15 mouse cellular contexts compared by ENCODE assay signal in the genomic region with DNA sequence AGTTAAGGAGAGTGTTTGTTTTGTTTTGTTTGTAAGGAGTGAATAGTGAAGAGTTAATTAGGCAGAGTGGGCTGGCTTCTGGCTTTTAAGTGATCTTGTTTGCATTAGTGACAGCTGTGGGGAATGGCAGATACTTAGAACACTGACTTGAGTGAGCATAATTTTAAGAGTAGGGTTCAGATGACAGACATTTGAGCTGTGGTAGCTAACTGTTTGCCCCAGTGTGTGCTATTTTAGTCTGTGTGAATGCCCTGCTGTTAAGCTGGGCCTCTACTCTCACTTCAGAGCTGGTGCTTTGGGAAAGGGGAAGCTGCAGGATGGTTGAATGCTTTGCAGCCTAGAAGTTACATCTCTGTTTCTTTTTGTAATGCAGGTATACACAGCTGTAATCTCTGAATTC. TPM values are rescaled to one million over a fixed set of nuclear protein-coding genes. Genes with fewer than 3 reads are reported as not detected.
DNase-seq lines count a peak whose midpoint lies in the region; ATAC-seq lines count a peak whose summit lies in the region.
"Had no signal": no experiment of that assay in that cellular context is flagged by ENCODE, and none has a peak within 500 bp of the region (broad histone marks: within the 10 kb centered on the region; RNA-seq: fewer than 3 reads in every experiment).

No protein-coding gene starts in this region.

- no peak overlapping the region for H3K4me2 ChIP-seq in forebrain, embryonic 16.5 days (ENCODE audit: low read length)
- peak overlapping the region; percentile 24; the same call in 1 of the 2 replicates for H3K4me2 ChIP-seq in heart, embryonic 12.5 days
- no peak overlapping the region for H3K4me2 ChIP-seq in embryonic facial prominence, embryonic 13.5 days

- peaks cover 5% of the 10 kb centered on the region; the same call in 1 of the 2 replicates for H3K36me3 ChIP-seq in forebrain, embryonic 16.5 days (ENCODE audit: control insufficient read depth, insufficient read depth)
- peaks cover 87% of the 10 kb centered on the region for H3K36me3 ChIP-seq in forebrain, embryonic 10.5 days (replicated peaks)
- peaks cover 33% of the 10 kb centered on the region for H3K36me3 ChIP-seq in heart, embryonic 12.5 days
- H3K36me3 ChIP-seq in embryonic facial prominence, embryonic 13.5 days, result peaks cover 53% of the 10 kb centered on the region

- H3K4me1 ChIP-seq in forebrain, embryonic 16.5 days (replicated peaks; ENCODE audit: control insufficient read depth, insufficient read depth, low read length), result peaks cover 11% of the 10 kb centered on the region
- H3K4me1 ChIP-seq in forebrain, embryonic 10.5 days, result peaks cover 3% of the 10 kb centered on the region; the same call in 1 of the 2 replicates
- peaks cover 46% of the 10 kb centered on the region for H3K4me1 ChIP-seq in heart, embryonic 12.5 days (replicated peaks)
- H3K4me1 ChIP-seq in embryonic facial prominence, embryonic 13.5 days, result peaks cover 11% of the 10 kb centered on the region
- H3K4me1 ChIP-seq: midbrain, embryonic 10.5 days had no signal

- no peaks in the 10 kb centered on the region for H3K9me3 ChIP-seq in forebrain, embryonic 16.5 days (ENCODE audit: control insufficient read depth, low read length)
- H3K9me3 ChIP-seq in forebrain, embryonic 10.5 days, result no peaks in the 10 kb centered on the region
- no peaks in the 10 kb centered on the region for H3K9me3 ChIP-seq in heart, embryonic 12.5 days (replicated peaks)
- no peaks in the 10 kb centered on the region for H3K9me3 ChIP-seq in embryonic facial prominence, embryonic 13.5 days
- H3K9me3 ChIP-seq: midbrain, embryonic 10.5 days had no signal

- ATAC-seq in forebrain, embryonic 16.5 days, result peak; percentile 26; the same call in 1 of the 2 replicates
- ATAC-seq in heart, embryonic 12.5 days (ENCODE audit: insufficient number of reproducible peaks, low FRiP score), result 0 out of 2 replicates have a peak, but pooled peaks have one; percentile 37
- ATAC-seq in embryonic facial prominence, embryonic 13.5 days (ENCODE audit: insufficient number of reproducible peaks, insufficient read depth, low FRiP score, low TSS enrichment, low read depth), result no peak
- ATAC-seq: liver, postnatal 0 days had no signal

- no peak overlapping the region for H3K27ac ChIP-seq in forebrain, embryonic 16.5 days (ENCODE audit: low read length)
- no peak overlapping the region for H3K27ac ChIP-seq in forebrain, embryonic 10.5 days
- peak overlapping the region; percentile 88 for H3K27ac ChIP-seq in heart, embryonic 12.5 days (ENCODE audit: poor library complexity, severe bottlenecking)
- H3K27ac ChIP-seq in embryonic facial prominence, embryonic 13.5 days, result peak overlapping the region; percentile 66
- H3K27ac ChIP-seq: midbrain, embryonic 10.5 days had no signal

- intact Hi-C loops in heart, postnatal 14 days (cut with DNase I), result no loop called here

- H3K9ac ChIP-seq in forebrain, embryonic 16.5 days (replicated peaks; ENCODE audit: low read depth, low read length), result no peak overlapping the region
- H3K9ac ChIP-seq in heart, embryonic 12.5 days, result no peak overlapping the region
- H3K9ac ChIP-seq in embryonic facial prominence, embryonic 13.5 days, result no peak overlapping the region
- H3K9ac ChIP-seq: liver, postnatal 0 days had no signal

- no peak overlapping the region for H3K4me3 ChIP-seq in forebrain, embryonic 16.5 days (replicated peaks; ENCODE audit: low read length)
- H3K4me3 ChIP-seq in forebrain, embryonic 10.5 days, result no peak overlapping the region
- no peak overlapping the region for H3K4me3 ChIP-seq in heart, embryonic 12.5 days
- no peak overlapping the region for H3K4me3 ChIP-seq in embryonic facial prominence, embryonic 13.5 days
- H3K4me3 ChIP-seq: midbrain, embryonic 10.5 days had no signal

- DNase-seq in forebrain, embryonic 10.5 days (ENCODE audit: extremely low spot score, low spot score), result no peak
- no peak for DNase-seq in heart, postnatal 14 days
- DNase-seq in A20 (ENCODE audit: low read depth, low spot score), result peak; percentile 62
- no peak for DNase-seq in adrenal gland, adult 18-20 months (ENCODE audit: low spot score in 2 of 2)
- DNase-seq in kidney, postnatal 10 days, result no peak
- DNase-seq: cerebellum, adult 9-10 months; kidney, adult 2 months; kidney, postnatal 4 days; liver, postnatal 0 days; lung, postnatal 4 days; right cerebral cortex, postnatal 14 days had no signal

- H3K27me3 ChIP-seq in forebrain, embryonic 16.5 days (replicated peaks; ENCODE audit: control insufficient read depth, insufficient read depth, low read length), result no peaks in the 10 kb centered on the region
- H3K27me3 ChIP-seq in forebrain, embryonic 10.5 days (ENCODE audit: poor library complexity, severe bottlenecking), result no peaks in the 10 kb centered on the region
- no peaks in the 10 kb centered on the region for H3K27me3 ChIP-seq in heart, embryonic 12.5 days (replicated peaks)
- H3K27me3 ChIP-seq in embryonic facial prominence, embryonic 13.5 days, result no peaks in the 10 kb centered on the region

RNA-seq across cellular contexts. Expression of gene Rprd1b, which starts 38.2 kb away (rescaled TPM):
- polyA plus RNA-seq in forebrain, embryonic 16.5 days (2015; fragmentation: Nextera tagmentation; extraction: Ambion mirVana), result 36.6 and 44.6 TPM in 2 replicates
- 58.1 and 59.3 TPM in 2 replicates for polyA plus RNA-seq in forebrain, embryonic 10.5 days (2016; fragmentation: Nextera tagmentation; extraction: Ambion mirVana)
- polyA plus RNA-seq in heart, embryonic 12.5 days (2016; fragmentation: Nextera tagmentation; extraction: Ambion mirVana), result 32.4 and 36.8 TPM in 2 replicates
- 10 to 100 TPM; 29.6 to 31.1 TPM for total RNA-seq in heart, postnatal 14 days (2021)
- 50.4 and 50.8 TPM in 2 replicates for polyA plus RNA-seq in embryonic facial prominence, embryonic 13.5 days (2015; fragmentation: Nextera tagmentation; extraction: Ambion mirVana)
- 10 to 100 TPM; 28.6 to 35.3 TPM for total RNA-seq in adrenal gland, adult 18-20 months (2021)

RNA-seq across cellular contexts. Expression of gene Tti1, which starts 38.2 kb away (rescaled TPM):
- polyA plus RNA-seq in forebrain, embryonic 16.5 days (2015; fragmentation: Nextera tagmentation; extraction: Ambion mirVana), result 21.1 and 22.1 TPM in 2 replicates
- 44.4 and 44.7 TPM in 2 replicates for polyA plus RNA-seq in forebrain, embryonic 10.5 days (2016; fragmentation: Nextera tagmentation; extraction: Ambion mirVana)
- 28.1 and 30.3 TPM in 2 replicates for polyA plus RNA-seq in heart, embryonic 12.5 days (2016; fragmentation: Nextera tagmentation; extraction: Ambion mirVana)
- total RNA-seq in heart, postnatal 14 days (2021), result 10 to 100 TPM; 22.0 to 22.5 TPM
- 21.1 and 24.8 TPM in 2 replicates for polyA plus RNA-seq in embryonic facial prominence, embryonic 13.5 days (2015; fragmentation: Nextera tagmentation; extraction: Ambion mirVana)
- total RNA-seq in adrenal gland, adult 18-20 months (2021), result 10 to 100 TPM; 17.8 to 18.9 TPM

Comparison
In these comparisons a context has a peak if more than half of its experiments do, and no peak if none do; other contexts are left out.
1. H3K27ac ChIP-seq: peak in heart, embryonic 12.5 days (single experiment) and embryonic facial prominence, embryonic 13.5 days (single experiment); none in forebrain, embryonic 16.5 days (single experiment) and forebrain, embryonic 10.5 days (single experiment).